Mouse (Mus musculus) embryonic fibroblast, embryonic 13.5 days (primary cell): Measurements from ENCODE around the gene Tmem59l.

ENCODE experiments used
- CTCF ChIP-seq: IDR thresholded peaks from 2 replicates; pipeline ENCODE4 v1.5.1; 2011; ENCODE audit warnings: mild to moderate bottlenecking, control low read depth, low read length, moderate library complexity, borderline replicate concordance; ENCODE audit not compliant: insufficient read depth
- POLR2A ChIP-seq: IDR thresholded peaks from 2 replicates; pipeline ENCODE4 v1.6.1; 2011; ENCODE audit warnings: low read depth, mild to moderate bottlenecking, control low read depth, low read length, moderate library complexity

DNA sequence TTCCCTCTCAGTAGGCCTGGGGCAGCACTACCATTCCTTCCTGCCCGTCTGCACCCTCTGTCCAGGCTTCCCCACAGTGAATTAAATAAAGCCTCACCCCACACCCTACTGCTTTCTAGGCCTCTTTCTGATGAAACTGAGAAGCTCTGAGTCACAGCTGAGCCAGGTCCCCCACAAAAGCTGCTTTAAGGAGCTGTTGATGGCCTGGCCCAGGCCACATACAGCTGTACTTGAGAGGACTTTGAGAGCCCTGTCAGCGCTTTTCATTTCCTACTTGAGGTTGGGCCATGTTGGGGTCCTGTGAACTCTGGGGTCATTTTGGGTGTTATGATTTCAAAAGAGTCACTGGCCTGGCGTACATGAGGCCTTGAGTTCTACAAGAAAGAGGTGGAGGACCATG is 48.1 kb upstream of the Tmem59l start:
- TF ChIP-seq CTCF (no peak), POLR2A (no peak)
